Comparison of ENCODE assay signal across 11 mouse cellular contexts in genomic region chr1:71945070-71945469, GRCm38 (mm10).
DNase-seq lines count a peak whose midpoint lies in the region; ATAC-seq and TF ChIP-seq lines count a peak whose summit lies in the region.
"Had no signal": no experiment of that assay in that cellular context is flagged by ENCODE, and none has a peak within 500 bp of the region (broad histone marks: within the 10 kb centered on the region; RNA-seq: fewer than 3 reads in every experiment).

No protein-coding gene starts in this region.

- H3K4me2 ChIP-seq in midbrain, postnatal 0 days (ENCODE audit: low read depth, low read length, poor library complexity, severe bottlenecking), result no peak overlapping the region
- H3K4me2 ChIP-seq in midbrain, embryonic 16.5 days (ENCODE audit: low read length), result no peak overlapping the region
- no peak overlapping the region for H3K4me2 ChIP-seq in midbrain, embryonic 13.5 days (replicated peaks)
- H3K4me2 ChIP-seq: hindbrain, embryonic 15.5 days; limb, embryonic 15.5 days; midbrain, embryonic 15.5 days had no signal

- no peaks in the 10 kb centered on the region for H3K27me3 ChIP-seq in midbrain, postnatal 0 days (ENCODE audit: insufficient read depth, low read length)
- no peaks in the 10 kb centered on the region for H3K27me3 ChIP-seq in midbrain, embryonic 16.5 days (ENCODE audit: control insufficient read depth, insufficient read depth, low read depth, low read length)
- no peaks in the 10 kb centered on the region for H3K27me3 ChIP-seq in midbrain, embryonic 13.5 days
- H3K27me3 ChIP-seq: hindbrain, embryonic 15.5 days; limb, embryonic 15.5 days; midbrain, embryonic 15.5 days had no signal

- no peaks in the 10 kb centered on the region for H3K36me3 ChIP-seq in midbrain, postnatal 0 days (ENCODE audit: insufficient read depth, low read length)
- H3K36me3 ChIP-seq in midbrain, embryonic 16.5 days (ENCODE audit: control insufficient read depth, insufficient read depth, low read length), result no peaks in the 10 kb centered on the region
- H3K36me3 ChIP-seq in midbrain, embryonic 13.5 days, result no peaks in the 10 kb centered on the region
- H3K36me3 ChIP-seq: hindbrain, embryonic 15.5 days; limb, embryonic 15.5 days; midbrain, embryonic 15.5 days had no signal

- peak; percentile 67 to 83 for DNase-seq in adrenal gland, adult (ENCODE audit: inconsistent age in 2 of 2, low spot score in 1 of 2)
- DNase-seq in adrenal gland, postnatal 4 days (ENCODE audit: low spot score in 2 of 2), result no peak
- peak; percentile 53 for DNase-seq in midbrain, postnatal 0 days (ENCODE audit: low spot score)
- peak; percentile 4 to 70 for DNase-seq in left cerebral cortex, postnatal 25 days (ENCODE audit: low spot score in 2 of 2)
- DNase-seq in urinary bladder, postnatal 36 days (ENCODE audit: low spot score in 2 of 2), result peak; percentile 36 to 61
- no peak for DNase-seq in layer of hippocampus, adult 11-12 months (ENCODE audit: low spot score)

- no peak overlapping the region for H3K4me3 ChIP-seq in midbrain, postnatal 0 days (ENCODE audit: low read depth, low read length)
- no peak overlapping the region for H3K4me3 ChIP-seq in midbrain, embryonic 16.5 days (ENCODE audit: low read depth, low read length)
- H3K4me3 ChIP-seq in midbrain, embryonic 13.5 days (replicated peaks), result no peak overlapping the region
- H3K4me3 ChIP-seq: hindbrain, embryonic 15.5 days; limb, embryonic 15.5 days; midbrain, embryonic 15.5 days had no signal

- H3K9ac ChIP-seq in midbrain, postnatal 0 days (replicated peaks; ENCODE audit: low read length, poor library complexity, severe bottlenecking), result no peak overlapping the region
- no peak overlapping the region for H3K9ac ChIP-seq in midbrain, embryonic 16.5 days (ENCODE audit: low read depth, low read length)
- H3K9ac ChIP-seq in midbrain, embryonic 13.5 days (replicated peaks), result no peak overlapping the region
- H3K9ac ChIP-seq: hindbrain, embryonic 15.5 days; limb, embryonic 15.5 days; midbrain, embryonic 15.5 days had no signal

- whole genome bisulfite sequencing in midbrain, postnatal 0 days, result 89% methylated on average over 6 of the region's 6 CpGs
- 91% methylated on average over 6 of the region's 6 CpGs for whole genome bisulfite sequencing in midbrain, embryonic 16.5 days
- 92% methylated on average over 6 of the region's 6 CpGs for WGBS in midbrain, embryonic 13.5 days

- no peaks in the 10 kb centered on the region for H3K9me3 ChIP-seq in midbrain, postnatal 0 days (ENCODE audit: low read length)
- no peaks in the 10 kb centered on the region for H3K9me3 ChIP-seq in midbrain, embryonic 16.5 days (replicated peaks; ENCODE audit: control insufficient read depth, low read length, poor library complexity, severe bottlenecking)
- H3K9me3 ChIP-seq in midbrain, embryonic 13.5 days, result no peaks in the 10 kb centered on the region
- H3K9me3 ChIP-seq: hindbrain, embryonic 15.5 days; limb, embryonic 15.5 days; midbrain, embryonic 15.5 days had no signal

- no peak for ATAC-seq in midbrain, postnatal 0 days (ENCODE audit: low FRiP score)
- ATAC-seq in midbrain, embryonic 16.5 days, result no peak
- ATAC-seq in midbrain, embryonic 13.5 days, result no peak
- ATAC-seq: midbrain, embryonic 15.5 days had no signal

- no peaks in the 10 kb centered on the region for H3K4me1 ChIP-seq in midbrain, postnatal 0 days (ENCODE audit: insufficient read depth, low read length)
- H3K4me1 ChIP-seq in midbrain, embryonic 16.5 days (ENCODE audit: control insufficient read depth, insufficient read depth, low read length), result no peaks in the 10 kb centered on the region
- H3K4me1 ChIP-seq in midbrain, embryonic 13.5 days (replicated peaks), result peaks cover 8% of the 10 kb centered on the region; the same call in 1 of the 2 replicates
- H3K4me1 ChIP-seq: hindbrain, embryonic 15.5 days had no signal

- no peak overlapping the region for H3K27ac ChIP-seq in midbrain, postnatal 0 days (ENCODE audit: low read depth, low read length)
- no peak overlapping the region for H3K27ac ChIP-seq in midbrain, embryonic 16.5 days (ENCODE audit: low read length)
- no peak overlapping the region for H3K27ac ChIP-seq in midbrain, embryonic 13.5 days
- H3K27ac ChIP-seq: hindbrain, embryonic 15.5 days; limb, embryonic 15.5 days; midbrain, embryonic 15.5 days had no signal

- intact Hi-C loops in left cerebral cortex, postnatal 25 days (cut with DNase I), result no loop called here

- no peak for TF ChIP-seq CTCF in midbrain, postnatal 0 days (IDR thresholded peaks at IDR 0.05)

Comparison
In these comparisons a context has a peak if more than half of its experiments do, and no peak if none do; other contexts are left out.
1. DNase-seq: peak in adrenal gland, adult (2 of 2), midbrain, postnatal 0 days (single experiment), left cerebral cortex, postnatal 25 days (2 of 2) and urinary bladder, postnatal 36 days (2 of 2); none in adrenal gland, postnatal 4 days (0 of 2) and layer of hippocampus, adult 11-12 months (single experiment).